Mouse (Mus musculus) thymus, adult 2 months (tissue): ENCODE results near the gene Gm20388.

Experiments
- CTCF ChIP-seq: fragments of 200-500 bp; IDR thresholded peaks from 2 replicates; pipeline ENCODE4 v1.5.1; 2012; ENCODE audit warnings: mild to moderate bottlenecking, control low read depth, low read length, moderate library complexity, borderline replicate concordance; ENCODE audit not compliant: control insufficient read depth, poor library complexity, insufficient read depth; ENCODE audit errors: extremely low read depth
- POLR2A ChIP-seq: fragments of 200-500 bp; IDR thresholded peaks from 2 replicates; pipeline ENCODE4 v1.6.1; 2012; ENCODE audit warnings: mild to moderate bottlenecking, low read length, control low read depth, moderate library complexity; ENCODE audit not compliant: control insufficient read depth, poor library complexity, insufficient read depth; ENCODE audit errors: extremely low read depth

GRCm38 (mm10) chr8:122001339-122002115 lies 2090.9 kb downstream of the Gm20388 start:
- TF ChIP-seq CTCF (no peak), POLR2A (no peak)
